Mouse (Mus musculus): ENCODE results near the gene Amer2.

DNA sequence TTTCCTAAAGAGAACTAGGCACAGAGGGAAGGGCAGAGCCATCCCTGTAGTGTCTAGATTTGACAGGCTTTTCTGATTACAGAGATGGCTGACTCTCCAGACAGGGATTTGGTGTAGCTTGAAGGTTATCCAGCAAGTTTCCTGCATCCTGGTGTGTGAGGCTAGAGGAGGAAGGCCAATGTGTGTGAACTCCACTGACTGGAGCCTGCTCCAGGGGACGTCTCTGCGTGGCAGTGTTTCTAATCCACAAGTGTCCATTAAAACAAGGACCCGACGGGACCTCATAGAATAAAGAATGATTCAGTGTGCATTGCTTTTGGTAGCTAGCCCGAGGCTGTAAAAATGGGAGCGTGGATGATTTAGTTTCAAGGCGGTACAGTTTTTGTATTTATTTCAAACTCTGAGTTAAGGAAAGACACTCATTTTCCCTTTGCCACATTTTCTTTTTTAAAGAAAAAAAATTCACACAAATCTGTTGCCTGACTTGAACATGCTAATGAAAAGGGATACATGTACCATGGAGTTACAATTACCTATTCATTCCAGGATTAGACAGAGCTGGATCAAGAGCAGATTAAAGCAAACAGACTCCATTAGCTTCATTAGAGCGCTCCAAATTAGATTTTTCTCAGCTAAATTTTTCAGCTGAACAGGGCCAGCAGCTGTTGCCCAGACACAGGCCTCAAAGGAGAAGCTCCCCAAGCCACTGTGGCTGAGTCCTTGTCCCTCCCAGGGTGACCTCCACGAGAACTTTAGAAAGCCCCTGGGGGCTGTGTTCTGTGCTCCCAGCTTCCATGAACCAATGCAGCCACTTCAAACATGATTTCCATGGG is 11.5 kb upstream of the Amer2 start:
- TF ChIP-seq CTCF (IDR thresholded peaks at IDR 0.05; ENCODE audit: low read depth, low read length) (no peak), POLR2A (IDR thresholded peaks at IDR 0.05; ENCODE audit: insufficient read depth, low read length) (no peak)

Measured in ES-Bruce4 (cell line).